Mouse (Mus musculus) cortical plate, adult 2 months (tissue): ENCODE data around the gene Sec1.

Experiments
- CTCF ChIP-seq: fragments of 200-500 bp; IDR thresholded peaks from 2 replicates; pipeline ENCODE4 v1.5.1; 2011; ENCODE audit warnings: mild to moderate bottlenecking, control low read depth, low read length; ENCODE audit not compliant: insufficient read depth; ENCODE audit errors: extremely low read depth
- POLR2A ChIP-seq: fragments of 200-500 bp; IDR thresholded peaks from 2 replicates; pipeline ENCODE4 v1.6.1; 2011; ENCODE audit warnings: mild to moderate bottlenecking, low read length, control low read depth; ENCODE audit not compliant: insufficient read depth; ENCODE audit errors: extremely low read depth

DNA sequence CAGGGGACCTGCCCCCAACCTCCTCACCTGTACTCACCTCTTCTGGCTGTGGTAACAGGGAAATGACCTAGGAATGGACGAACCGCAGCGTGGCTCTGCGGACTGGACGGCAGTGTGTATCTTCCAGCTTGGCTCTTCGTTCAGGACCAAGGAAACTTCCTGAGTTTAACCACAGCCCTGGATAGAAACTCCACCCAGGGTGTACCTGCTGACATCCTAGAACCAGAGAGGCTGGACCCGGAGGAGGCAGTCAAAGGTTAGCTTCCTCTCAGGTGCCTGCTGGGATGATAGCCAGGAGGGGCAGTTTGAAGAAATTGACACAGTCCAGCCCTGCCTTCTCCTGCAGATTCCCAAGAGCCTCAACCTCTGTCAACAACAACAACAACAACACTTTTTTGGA lies 28.0 kb downstream of the Sec1 start, which contains the start of gene Fut2:
- TF ChIP-seq CTCF (no peak), POLR2A (no peak)
